Mouse (Mus musculus): ENCODE data around the gene Tbccd1. TPM values are rescaled to one million over a fixed set of nuclear protein-coding genes. Genes with fewer than 3 reads are reported as not detected.

Tbccd1 gene
- 10 to 100 TPM; 16.3 to 19.0 TPM for polyA plus RNA-seq (2017; shearing (Covaris generic))

GRCm38 (mm10) chr16:22857431-22858113 is at the start of gene Tbccd1, which contains the start of gene Dnajb11:
Gene Tbccd1, minus strand, starts transcription at chr16:22857669.
Gene Dnajb11, plus strand, starts transcription at chr16:22857845.

DNA sequence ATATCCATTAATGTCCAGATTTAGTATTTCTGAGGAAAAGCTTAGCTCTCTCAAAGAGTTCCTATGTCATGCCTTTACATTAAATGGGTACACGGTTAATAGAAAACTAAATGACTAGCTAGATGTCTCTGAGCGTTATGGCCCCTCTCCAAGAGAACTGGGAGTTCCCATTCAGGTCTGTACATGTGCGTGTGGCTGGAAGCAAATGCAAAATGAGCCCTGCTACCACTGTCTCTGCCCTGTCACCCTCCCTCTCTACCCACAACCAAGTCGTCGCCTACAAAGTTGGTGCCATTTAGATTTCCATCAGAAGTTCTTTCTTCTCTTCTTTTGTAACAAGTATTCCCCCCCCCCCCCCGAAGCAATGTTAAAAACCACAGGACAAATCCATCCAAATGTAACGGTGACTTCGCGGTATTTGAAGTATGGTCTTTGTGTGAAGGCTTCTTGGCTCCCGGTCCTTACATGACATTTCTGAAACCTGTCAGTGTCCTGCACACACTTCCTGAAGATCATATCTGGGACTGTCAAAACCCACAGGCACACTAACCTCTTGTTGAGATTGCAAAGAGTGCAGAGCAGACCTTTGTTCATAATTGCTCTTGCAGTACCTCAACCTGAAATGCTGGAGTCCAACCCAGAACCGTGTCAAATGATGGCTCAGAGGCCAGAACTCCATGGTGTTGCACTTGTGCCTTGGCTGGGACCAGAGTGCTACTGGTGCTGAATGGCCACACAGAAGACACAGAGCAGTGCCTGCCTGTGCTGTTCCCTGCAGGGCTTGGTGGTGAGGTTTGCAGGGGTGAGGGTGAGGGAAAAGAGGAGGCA is 33.4 kb upstream of the Tbccd1 start, which contains the start of gene Ahsg:
TSS of gene Ahsg (plus strand) at position 595 of the 828 bp plus-strand sequence.

DNA sequence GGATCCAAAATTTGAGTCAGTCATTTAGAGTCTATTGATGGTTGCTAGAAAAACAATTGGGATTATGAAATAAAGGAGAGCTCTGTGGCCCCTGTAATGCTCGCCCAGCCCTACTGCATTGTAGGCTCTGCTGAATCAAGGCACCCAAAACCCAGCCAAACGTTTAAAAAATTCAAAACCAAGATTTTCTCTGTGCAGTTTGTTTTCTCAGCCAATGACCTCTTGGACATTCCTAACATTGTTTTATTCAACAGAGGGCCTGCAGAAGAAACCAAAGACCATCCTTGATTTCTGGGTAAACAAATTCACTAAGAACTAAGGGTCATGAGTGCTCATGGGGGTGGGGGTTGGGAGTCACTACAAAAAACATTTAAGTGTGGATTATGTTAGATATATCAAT is 46.0 kb downstream of the Tbccd1 start, which contains the start of gene Crygs:
TSS of gene Crygs (minus strand) at position 101 of the 400 bp plus-strand sequence.

Other genes with a start within 250 kb of the Tbccd1 start
- 1 to 10 TPM; 2.5 TPM for gene Dgkg, start 200.4 kb downstream of the Tbccd1 start, polyA plus RNA-seq (2017; shearing (Covaris generic))
- gene Crygs, start 46.1 kb downstream of the Tbccd1 start, polyA plus RNA-seq (2017; shearing (Covaris generic)): under 1 TPM in 1 of 2 experiments, not detected in 1; 0.66 TPM
- 100 to 1,000 TPM; 115 to 118 TPM for gene Dnajb11, start 176 bp upstream of the Tbccd1 start, polyA plus RNA-seq (2017; shearing (Covaris generic))
- under 1 TPM in 1 of 2 experiments, not detected in 1; 0.34 TPM for gene Ahsg, start 33.6 kb upstream of the Tbccd1 start, polyA plus RNA-seq (2017; shearing (Covaris generic))
- gene Fetub, start 60.7 kb upstream of the Tbccd1 start, polyA plus RNA-seq (2017; shearing (Covaris generic)): under 1 TPM in 1 of 2 experiments, not detected in 1; 0.75 TPM
- gene Hrg, start 93.4 kb upstream of the Tbccd1 start, polyA plus RNA-seq (2017; shearing (Covaris generic)): not detected
- not detected for gene Kng2, start 171.8 kb upstream of the Tbccd1 start, polyA plus RNA-seq (2017; shearing (Covaris generic))
- gene Kng1, start 200.2 kb upstream of the Tbccd1 start, polyA plus RNA-seq (2017; shearing (Covaris generic)): under 1 TPM in 1 of 2 experiments, not detected in 1; 0.59 TPM
- 100 to 1,000 TPM; 276 to 355 TPM for gene Eif4a2, start 249.8 kb upstream of the Tbccd1 start, polyA plus RNA-seq (2017; shearing (Covaris generic))

Measured in inflammation-experienced regulatory T-cells (primary cell).